Mouse (Mus musculus): ENCODE data around the gene Phf14. TPM values are rescaled to one million over a fixed set of nuclear protein-coding genes. Genes with fewer than 3 reads are reported as not detected.

Gene Phf14
- polyA plus RNA-seq, 1 experiment: 56.9 TPM

DNA sequence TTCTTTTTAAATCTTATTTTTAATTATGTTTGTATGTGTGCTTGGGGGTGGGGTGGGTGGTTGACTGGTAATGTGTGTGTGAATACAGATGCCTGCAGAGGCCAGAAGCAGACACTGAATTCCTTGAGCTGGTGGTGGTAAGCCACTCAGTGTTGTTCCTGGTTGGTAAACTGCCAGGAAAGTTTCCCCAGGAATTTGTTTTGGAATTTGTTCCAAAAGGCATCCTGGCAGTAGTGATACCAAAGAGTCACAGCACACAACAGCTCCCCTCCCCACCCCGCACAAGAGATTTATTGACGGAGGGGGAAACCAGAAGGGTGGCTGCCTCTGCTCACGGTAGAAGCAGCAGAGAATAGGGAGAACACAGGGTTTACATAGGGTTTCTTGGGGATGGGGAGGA lies 146.5 kb downstream of the Phf14 start:
- TF ChIP-seq POLR2A (IDR thresholded peaks at IDR 0.05; ENCODE audit: insufficient read depth, low read length) (no peak), EP300 (IDR thresholded peaks at IDR 0.05; ENCODE audit: insufficient read depth, low read depth, low read length) (no peak), CTCF (IDR thresholded peaks at IDR 0.05; ENCODE audit: low read depth, low read length) (no peak)
- H3K27ac ChIP-seq (ENCODE audit: insufficient read depth, low read length): no peak overlapping the region

DNA sequence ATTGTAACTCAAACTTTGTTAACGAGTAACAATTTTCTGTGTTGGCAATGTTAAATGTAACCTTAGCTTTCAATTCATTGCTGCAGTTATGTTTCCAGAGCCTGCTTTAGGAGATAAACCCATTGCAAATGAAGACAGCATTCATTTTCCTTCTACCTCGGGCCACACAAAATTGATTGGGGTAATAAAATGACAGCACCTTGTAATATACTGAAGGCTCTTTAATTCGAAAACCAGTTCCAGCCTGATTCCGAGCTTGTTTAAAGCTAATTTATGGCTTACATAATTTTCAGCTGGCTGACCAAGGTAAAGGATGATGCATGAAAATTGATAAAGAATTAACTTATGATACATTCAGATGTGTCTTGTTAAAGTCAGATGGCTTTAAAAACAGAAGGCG lies 151.1 kb downstream of the Phf14 start:
- H3K9me3 ChIP-seq (replicated peaks; ENCODE audit: control insufficient read depth, insufficient read depth, low read length, poor library complexity, severe bottlenecking): no peaks in the 10 kb centered on the region
- no peak overlapping the region for H3K4me3 ChIP-seq (ENCODE audit: low read depth, low read length)
- TF ChIP-seq EP300 (IDR thresholded peaks at IDR 0.05; ENCODE audit: insufficient read depth, low read depth, low read length): no peak
- no peak for TF ChIP-seq POLR2A (IDR thresholded peaks at IDR 0.05; ENCODE audit: insufficient read depth, low read length)
- no peak for TF ChIP-seq CTCF (IDR thresholded peaks at IDR 0.05; ENCODE audit: low read depth, low read length)
- H3K4me1 ChIP-seq (ENCODE audit: control insufficient read depth, insufficient read depth, low read length): no peaks in the 10 kb centered on the region
- no peak overlapping the region for H3K27ac ChIP-seq (ENCODE audit: insufficient read depth, low read length)
- H3K27me3 ChIP-seq (ENCODE audit: control insufficient read depth, insufficient read depth, low read length, poor library complexity, severe bottlenecking): no peaks in the 10 kb centered on the region
- no peaks in the 10 kb centered on the region for H3K36me3 ChIP-seq (ENCODE audit: control insufficient read depth, insufficient read depth, low read length, poor library complexity, severe bottlenecking)
- no peak overlapping the region for H3K9ac ChIP-seq (ENCODE audit: low read depth, poor library complexity, severe bottlenecking)

More for the DNA sequence above, 146.5 kb downstream of the Phf14 start:
- H3K4me3 ChIP-seq (ENCODE audit: low read depth, low read length): no peak overlapping the region
- H3K9ac ChIP-seq (ENCODE audit: low read depth, poor library complexity, severe bottlenecking): no peak overlapping the region
- H3K36me3 ChIP-seq (ENCODE audit: control insufficient read depth, insufficient read depth, low read length, poor library complexity, severe bottlenecking): no peaks in the 10 kb centered on the region
- H3K27me3 ChIP-seq (ENCODE audit: control insufficient read depth, insufficient read depth, low read length, poor library complexity, severe bottlenecking): no peaks in the 10 kb centered on the region
- peaks cover 1% of the 10 kb centered on the region for H3K4me1 ChIP-seq (ENCODE audit: control insufficient read depth, insufficient read depth, low read length)
- H3K9me3 ChIP-seq (replicated peaks; ENCODE audit: control insufficient read depth, insufficient read depth, low read length, poor library complexity, severe bottlenecking): no peaks in the 10 kb centered on the region

DNA sequence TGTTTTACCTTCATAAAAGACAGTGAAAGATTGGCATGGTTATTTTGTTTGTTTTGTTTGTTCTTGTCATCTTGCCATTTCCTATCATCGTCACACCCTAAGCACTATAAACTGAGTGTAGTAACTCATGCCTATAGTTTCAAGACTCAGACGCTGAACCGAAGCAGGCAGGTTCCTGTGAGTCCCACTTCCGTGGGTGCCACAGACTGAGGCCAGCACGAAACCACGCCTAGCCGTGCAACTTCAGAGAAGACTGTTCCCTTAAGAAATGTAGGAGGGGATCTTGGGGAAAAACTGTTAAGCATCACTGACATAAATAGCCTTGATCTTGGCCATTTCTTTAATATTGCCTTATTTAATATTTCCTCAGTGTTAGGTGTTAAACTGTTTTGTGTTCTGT lies 152.4 kb downstream of the Phf14 start:
- Histone ChIP-seq H3K9ac (ENCODE audit: low read depth, poor library complexity, severe bottlenecking) (no peak overlapping the region), H3K27me3 (ENCODE audit: control insufficient read depth, insufficient read depth, low read length, poor library complexity, severe bottlenecking) (no peaks in the 10 kb centered on the region), H3K4me3 (ENCODE audit: low read depth, low read length) (no peak overlapping the region), H3K36me3 (ENCODE audit: control insufficient read depth, insufficient read depth, low read length, poor library complexity, severe bottlenecking) (no peaks in the 10 kb centered on the region), H3K9me3 (replicated peaks; ENCODE audit: control insufficient read depth, insufficient read depth, low read length, poor library complexity, severe bottlenecking) (no peaks in the 10 kb centered on the region), H3K27ac (ENCODE audit: insufficient read depth, low read length) (no peak overlapping the region), H3K4me1 (ENCODE audit: control insufficient read depth, insufficient read depth, low read length) (no peaks in the 10 kb centered on the region)
- no peak for TF ChIP-seq POLR2A (IDR thresholded peaks at IDR 0.05; ENCODE audit: insufficient read depth, low read length)
- no peak for TF ChIP-seq CTCF (IDR thresholded peaks at IDR 0.05; ENCODE audit: low read depth, low read length)
- TF ChIP-seq EP300 (IDR thresholded peaks at IDR 0.05; ENCODE audit: insufficient read depth, low read depth, low read length): no peak

DNA sequence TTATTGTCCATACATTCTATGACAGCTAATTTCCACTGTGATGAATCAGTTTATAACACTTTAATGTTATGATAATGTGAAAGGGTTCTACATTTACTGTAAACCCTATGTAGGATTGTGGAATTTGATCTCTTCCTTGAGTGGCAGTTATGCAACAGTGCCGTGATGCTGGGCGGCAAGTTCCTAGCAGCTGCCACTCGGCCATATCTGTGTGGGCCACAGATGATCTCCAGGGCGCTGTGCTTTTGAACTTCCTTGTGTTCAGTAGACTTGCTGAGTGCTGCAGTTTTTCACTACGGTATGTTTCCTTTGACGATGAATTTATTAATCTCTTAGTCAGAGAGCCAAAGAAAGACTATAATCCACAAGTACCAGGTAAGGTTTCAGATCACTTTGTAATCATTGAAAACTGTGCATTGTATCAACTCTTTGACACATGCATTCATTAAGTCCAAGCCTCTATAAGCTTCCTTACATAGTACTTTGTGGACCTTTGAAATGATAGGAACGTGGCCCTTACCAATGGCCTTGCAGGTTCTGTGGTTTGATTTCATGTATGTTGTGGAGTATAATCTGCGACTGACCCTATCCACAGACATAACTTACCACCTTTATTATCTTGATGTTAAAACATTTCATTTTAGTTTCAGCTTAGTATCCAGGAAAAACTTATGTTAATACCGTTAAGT lies 153.0 kb downstream of the Phf14 start:
- TF ChIP-seq CTCF (IDR thresholded peaks at IDR 0.05; ENCODE audit: low read depth, low read length): no peak
- no peak for TF ChIP-seq EP300 (IDR thresholded peaks at IDR 0.05; ENCODE audit: insufficient read depth, low read depth, low read length)
- TF ChIP-seq POLR2A (IDR thresholded peaks at IDR 0.05; ENCODE audit: insufficient read depth, low read length): no peak
- Histone ChIP-seq H3K4me3 (ENCODE audit: low read depth, low read length) (no peak overlapping the region), H3K4me1 (ENCODE audit: control insufficient read depth, insufficient read depth, low read length) (no peaks in the 10 kb centered on the region), H3K36me3 (ENCODE audit: control insufficient read depth, insufficient read depth, low read length, poor library complexity, severe bottlenecking) (no peaks in the 10 kb centered on the region), H3K27ac (ENCODE audit: insufficient read depth, low read length) (no peak overlapping the region), H3K27me3 (ENCODE audit: control insufficient read depth, insufficient read depth, low read length, poor library complexity, severe bottlenecking) (no peaks in the 10 kb centered on the region), H3K9me3 (replicated peaks; ENCODE audit: control insufficient read depth, insufficient read depth, low read length, poor library complexity, severe bottlenecking) (no peaks in the 10 kb centered on the region), H3K9ac (ENCODE audit: low read depth, poor library complexity, severe bottlenecking) (no peak overlapping the region)

DNA sequence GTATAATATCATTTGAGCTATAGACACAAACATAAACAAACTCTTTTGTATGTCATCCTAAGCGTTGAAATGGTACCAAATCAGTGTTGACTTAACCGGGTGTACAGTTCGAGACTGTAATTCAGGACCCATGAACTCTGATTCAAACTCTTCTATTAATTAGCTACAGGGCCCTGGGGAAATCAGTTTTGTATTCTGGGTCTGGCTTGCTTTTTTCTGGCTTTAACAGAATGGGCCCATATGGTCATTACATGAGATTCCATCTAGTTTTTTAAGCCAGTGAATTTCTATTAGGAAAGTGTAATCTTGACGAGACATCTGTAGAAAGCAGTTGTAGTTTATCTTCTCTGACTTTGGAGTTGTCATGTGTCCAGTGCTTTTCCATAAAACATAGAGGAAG lies 160.3 kb downstream of the Phf14 start:
- H3K27ac ChIP-seq (ENCODE audit: insufficient read depth, low read length): no peak overlapping the region
- H3K27me3 ChIP-seq (ENCODE audit: control insufficient read depth, insufficient read depth, low read length, poor library complexity, severe bottlenecking): no peaks in the 10 kb centered on the region
- H3K9ac ChIP-seq (ENCODE audit: low read depth, poor library complexity, severe bottlenecking): no peak overlapping the region
- H3K9me3 ChIP-seq (replicated peaks; ENCODE audit: control insufficient read depth, insufficient read depth, low read length, poor library complexity, severe bottlenecking): no peaks in the 10 kb centered on the region
- no peaks in the 10 kb centered on the region for H3K4me1 ChIP-seq (ENCODE audit: control insufficient read depth, insufficient read depth, low read length)
- no peak for TF ChIP-seq CTCF (IDR thresholded peaks at IDR 0.05; ENCODE audit: low read depth, low read length)
- no peak for TF ChIP-seq POLR2A (IDR thresholded peaks at IDR 0.05; ENCODE audit: insufficient read depth, low read length)
- no peak for TF ChIP-seq EP300 (IDR thresholded peaks at IDR 0.05; ENCODE audit: insufficient read depth, low read depth, low read length)
- H3K4me3 ChIP-seq (ENCODE audit: low read depth, low read length): no peak overlapping the region
- H3K36me3 ChIP-seq (ENCODE audit: control insufficient read depth, insufficient read depth, low read length, poor library complexity, severe bottlenecking): no peaks in the 10 kb centered on the region

DNA sequence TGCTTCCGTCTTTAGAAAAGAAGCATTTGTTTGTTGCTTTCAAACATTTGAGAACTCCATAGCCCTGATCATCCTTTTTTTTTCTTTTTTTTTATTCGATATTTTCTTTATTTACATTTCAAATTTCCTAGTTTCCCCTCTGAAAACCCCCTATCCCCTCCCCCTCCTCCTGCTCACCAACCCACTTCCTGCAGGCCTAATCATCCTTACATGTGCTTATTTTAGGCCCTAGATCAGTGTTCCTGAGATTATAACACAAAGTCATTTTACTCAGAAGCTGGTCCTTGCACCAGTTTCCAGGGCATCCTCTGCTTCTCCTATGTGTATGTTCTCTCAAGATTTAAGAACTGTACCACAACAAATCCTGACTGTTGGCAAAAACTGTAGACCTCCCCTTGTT lies 161.7 kb downstream of the Phf14 start:
- TF ChIP-seq EP300 (IDR thresholded peaks at IDR 0.05; ENCODE audit: insufficient read depth, low read depth, low read length) (no peak), POLR2A (IDR thresholded peaks at IDR 0.05; ENCODE audit: insufficient read depth, low read length) (no peak)
- Histone ChIP-seq H3K9me3 (replicated peaks; ENCODE audit: control insufficient read depth, insufficient read depth, low read length, poor library complexity, severe bottlenecking) (no peaks in the 10 kb centered on the region), H3K4me1 (ENCODE audit: control insufficient read depth, insufficient read depth, low read length) (no peaks in the 10 kb centered on the region), H3K27ac (ENCODE audit: insufficient read depth, low read length) (no peak overlapping the region), H3K4me3 (ENCODE audit: low read depth, low read length) (no peak overlapping the region), H3K27me3 (ENCODE audit: control insufficient read depth, insufficient read depth, low read length, poor library complexity, severe bottlenecking) (no peaks in the 10 kb centered on the region), H3K36me3 (ENCODE audit: control insufficient read depth, insufficient read depth, low read length, poor library complexity, severe bottlenecking) (no peaks in the 10 kb centered on the region), H3K9ac (ENCODE audit: low read depth, poor library complexity, severe bottlenecking) (no peak overlapping the region)
